Mouse (Mus musculus) liver, postnatal 0 days (tissue): ENCODE measurements at regions not wholly inside any gene's neighbourhood (a gene's known extent, or its start where the extent isn't known, plus 50 kb on each side); places are given as distances from the start of the nearest gene placed in this dataset.

Experiments used
- ATAC-seq: fragments of 200-750 bp; cut with Nextera tagmentation; 2 replicates; pipeline ENCODE4 v1.8.0; 2017; ENCODE audit warnings: mild to moderate bottlenecking, moderate library complexity
- DNase-seq: peaks from one replicate; pipeline ENCODE4 v3.0.0-alpha.2; 2016
- H3K27ac ChIP-seq: fragments of 300-500 bp; sonication (generic); 2 replicates; pipeline ENCODE4 v1.5.1; 2014; ENCODE audit warnings: antibody characterized with exemption, moderate library complexity, mild to moderate bottlenecking, low read depth
- H3K27me3 ChIP-seq: fragments of 300-500 bp; sonication (generic); 2 replicates; pipeline ENCODE4 v1.6.1; 2014; ENCODE audit warnings: low read length, control low read depth, mixed read lengths; ENCODE audit not compliant: insufficient read depth
- H3K36me3 ChIP-seq: fragments of 300-500 bp; sonication (generic); replicated peaks from 2 replicates; pipeline ENCODE4 v1.6.1; 2014; ENCODE audit warnings: mild to moderate bottlenecking, control low read depth, low read length, moderate library complexity, mixed read lengths; ENCODE audit not compliant: insufficient read depth
- H3K4me1 ChIP-seq: fragments of 300-500 bp; sonication (generic); 2 replicates; pipeline ENCODE4 v1.6.1; 2014; ENCODE audit warnings: antibody characterized with exemption, mild to moderate bottlenecking, control low read depth; ENCODE audit not compliant: insufficient read depth
- H3K4me2 ChIP-seq: fragments of 300-500 bp; sonication (generic); 2 replicates; pipeline ENCODE4 v1.6.1; 2014; ENCODE audit warnings: low read depth, mild to moderate bottlenecking, low read length, moderate library complexity, mixed read lengths
- H3K4me3 ChIP-seq: fragments of 300-500 bp; sonication (generic); 2 replicates; pipeline ENCODE4 v1.5.1; 2014; ENCODE audit warnings: low read depth, low read length
- H3K9ac ChIP-seq: fragments of 300-500 bp; sonication (generic); replicated peaks from 2 replicates; pipeline ENCODE4 v1.6.1; 2014; ENCODE audit warnings: mild to moderate bottlenecking, moderate library complexity
- H3K9me3 ChIP-seq: fragments of 300-500 bp; sonication (generic); 2 replicates; pipeline ENCODE4 v1.6.1; 2016; ENCODE audit warnings: mild to moderate bottlenecking, control low read depth, low read length, mixed read lengths
- CTCF ChIP-seq: sonication (generic); IDR thresholded peaks from 2 replicates; pipeline ENCODE4 v1.5.1; 2016; ENCODE audit warnings: antibody characterized with exemption, low read depth
- EP300 ChIP-seq: IDR thresholded peaks from 2 replicates; pipeline ENCODE4 v1.6.1; 2016; ENCODE audit warnings: antibody characterized with exemption, low read depth, mild to moderate bottlenecking
- WGBS: fragments of 180-500 bp; shearing (Covaris S2); extraction: QIAGEN DNeasy Blood & Tissue Kit; methylation state at CpG from one replicate; pipeline ENCODE4 v1.1.7; 2014; ENCODE audit not compliant: insufficient replicate concordance; 5-methylcytosine and 5-hydroxymethylcytosine counted together

- Histone ChIP-seq H3K9ac (no peak overlapping the region), H3K9me3 (no peaks in the 10 kb centered on the region), H3K36me3 (no peaks in the 10 kb centered on the region), H3K4me3 (no peak overlapping the region), H3K4me2 (peak overlapping the region; percentile 89), H3K4me1 (peaks cover 36% of the 10 kb centered on the region), H3K27ac (peak overlapping the region; percentile 93), H3K27me3 (no peaks in the 10 kb centered on the region)
- DNase-seq, result peak; percentile 61
- 10% methylated on average over 6 of the region's 6 CpGs for WGBS
- no peak for ATAC-seq
- TF ChIP-seq EP300 (no peak), CTCF (0 out of 2 replicates have a peak, but pooled peaks have one; percentile 16)
Observed at GRCm38 (mm10) chr2:170206442-170206754, 58.5 kb upstream of the Zfp217 start.

GRCm38 (mm10) chr2:170205591-170206441, 57.9 kb upstream of the Zfp217 start:
- Histone ChIP-seq H3K9ac (peak overlapping the region; percentile 73), H3K4me2 (peak overlapping the region; percentile 89), H3K27ac (peak overlapping the region; percentile 93), H3K4me3 (peak overlapping the region; percentile 55), H3K4me1 (peaks cover 36% of the 10 kb centered on the region), H3K36me3 (no peaks in the 10 kb centered on the region), H3K9me3 (no peaks in the 10 kb centered on the region), H3K27me3 (no peaks in the 10 kb centered on the region)
- TF ChIP-seq EP300, result 0 out of 2 replicates have a peak, but pooled peaks have one; percentile 4
- TF ChIP-seq CTCF, result no peak
- under 1% methylated on average over 17 of the region's 17 CpGs for WGBS
- DNase-seq (peak; percentile 75), ATAC-seq (no peak)

- TF ChIP-seq CTCF, result no peak
- no peak for TF ChIP-seq EP300
- Histone ChIP-seq H3K4me1 (peaks cover 35% of the 10 kb centered on the region), H3K4me2 (peak overlapping the region; percentile 89), H3K4me3 (peak overlapping the region; percentile 55), H3K27ac (peak overlapping the region; percentile 93), H3K27me3 (no peaks in the 10 kb centered on the region), H3K9ac (peak overlapping the region; percentile 73), H3K36me3 (no peaks in the 10 kb centered on the region), H3K9me3 (no peaks in the 10 kb centered on the region)
- no peak for DNase-seq
- no peak for ATAC-seq
- 10% methylated on average over 10 of the region's 10 CpGs for WGBS
Observed at GRCm38 (mm10) chr2:170204768-170205514, 57.0 kb upstream of the Zfp217 start.

GRCm38 (mm10) chr2:170203496-170203895, 55.6 kb upstream of the Zfp217 start:
- TF ChIP-seq CTCF (no peak), EP300 (no peak)
- peaks cover 28% of the 10 kb centered on the region for H3K4me1 ChIP-seq
- H3K27me3 ChIP-seq, result no peaks in the 10 kb centered on the region
- no peaks in the 10 kb centered on the region for H3K9me3 ChIP-seq
- ATAC-seq (no peak), DNase-seq (no peak)
- WGBS, result 82% methylated on average over 5 of the region's 5 CpGs
- H3K4me2 ChIP-seq, result no peak overlapping the region
- H3K27ac ChIP-seq, result no peak overlapping the region
- H3K4me3 ChIP-seq, result no peak overlapping the region
- H3K36me3 ChIP-seq, result no peaks in the 10 kb centered on the region
- no peak overlapping the region for H3K9ac ChIP-seq

GRCm38 (mm10) chr2:170201816-170202371, 54.0 kb upstream of the Zfp217 start:
- 28% methylated on average over 10 of the region's 10 CpGs for WGBS
- Histone ChIP-seq H3K4me2 (peak overlapping the region; percentile 29), H3K36me3 (no peaks in the 10 kb centered on the region), H3K9ac (no peak overlapping the region), H3K27ac (peak overlapping the region; percentile 76), H3K4me1 (peaks cover 23% of the 10 kb centered on the region), H3K9me3 (no peaks in the 10 kb centered on the region), H3K27me3 (no peaks in the 10 kb centered on the region), H3K4me3 (no peak overlapping the region)
- TF ChIP-seq CTCF (no peak), EP300 (no peak)
- ATAC-seq, result peak; percentile 80
- DNase-seq, result peak; percentile 67
